Mouse (Mus musculus) testis, adult 2 months (tissue): ENCODE measurements around the gene Man1b1.

Experiments
- CTCF ChIP-seq: fragments of 200-500 bp; IDR thresholded peaks from 2 replicates; pipeline ENCODE4 v1.5.1; 2012; ENCODE audit warnings: low read depth, mild to moderate bottlenecking, inconsistent platforms, low read length, moderate library complexity; ENCODE audit not compliant: control insufficient read depth, insufficient read depth, insufficient replicate concordance
- POLR2A ChIP-seq: fragments of 200-500 bp; IDR thresholded peaks from 2 replicates; pipeline ENCODE4 v1.6.1; 2012; ENCODE audit warnings: low read depth, mild to moderate bottlenecking, inconsistent platforms, low read length, moderate library complexity; ENCODE audit not compliant: control insufficient read depth

DNA sequence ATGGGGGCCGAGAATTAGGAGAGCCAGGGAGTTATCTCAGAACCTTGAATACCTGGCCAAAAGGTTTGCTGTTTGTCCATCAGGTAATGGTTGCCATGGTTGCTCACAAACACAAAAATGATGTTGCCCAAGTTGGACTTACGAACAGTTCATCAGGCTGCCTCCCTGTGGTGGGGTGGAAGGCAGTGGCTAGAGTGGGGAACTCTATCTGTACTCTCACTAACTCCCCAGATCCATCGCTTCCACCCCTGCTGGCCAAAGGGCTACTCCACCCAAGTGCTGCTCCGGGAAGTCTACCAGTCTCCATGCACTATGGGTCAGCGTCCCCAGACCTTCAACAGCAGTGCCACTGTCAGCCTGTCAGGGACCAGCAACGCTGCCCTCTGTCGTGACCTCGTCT is 66.9 kb downstream of the Man1b1 start, which contains the start of gene Npdc1:
- TF ChIP-seq CTCF, result no peak
- TF ChIP-seq POLR2A, result no peak
